Comparison of ENCODE assay signal across 8 mouse cellular contexts in the genomic region with DNA sequence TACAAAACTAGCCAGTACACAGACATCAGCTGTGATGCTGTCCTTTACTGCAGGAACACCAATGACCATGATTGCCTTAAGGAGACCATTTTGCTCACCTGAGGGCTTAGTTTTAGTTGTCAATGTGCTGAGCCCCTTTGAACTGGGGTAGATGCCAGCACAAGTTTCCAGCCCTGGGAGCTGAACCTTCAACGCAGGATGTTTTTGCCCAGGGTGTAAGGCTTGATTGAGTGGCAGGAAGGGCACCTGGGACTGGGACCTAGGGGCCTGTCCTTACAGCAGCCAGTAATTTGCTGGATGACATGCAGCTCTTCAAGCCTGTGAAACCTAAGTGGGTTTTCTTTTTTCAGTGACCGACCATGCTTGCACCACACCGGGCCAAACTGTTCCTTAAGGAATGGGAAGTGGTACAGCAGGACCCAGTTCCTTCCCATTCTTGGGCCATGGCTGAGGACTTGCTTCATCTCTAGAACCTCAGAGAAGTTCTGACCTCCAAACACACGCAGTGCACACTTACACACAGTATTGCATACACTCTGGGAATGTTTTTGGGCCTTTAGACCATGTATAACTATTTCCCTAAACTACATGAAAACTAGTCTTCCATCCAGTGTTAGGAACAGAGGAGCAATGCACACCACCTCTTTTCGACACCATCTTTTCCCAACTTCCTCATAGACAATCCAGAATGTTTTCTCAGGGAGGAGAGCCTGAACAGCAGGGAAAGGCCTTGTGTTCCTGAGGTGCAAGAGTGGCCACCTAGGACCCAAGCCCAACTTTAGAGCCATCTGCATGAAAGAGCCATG. TPM values are rescaled to one million over a fixed set of nuclear protein-coding genes. Genes with fewer than 3 reads are reported as not detected.
DNase-seq lines count a peak whose midpoint lies in the region; ATAC-seq lines count a peak whose summit lies in the region.

No protein-coding gene starts in this region.

- 35% methylated on average over 5 of the region's 5 CpGs for WGBS in heart, embryonic 11.5 days (ENCODE audit: insufficient replicate concordance)
- WGBS in midbrain, embryonic 13.5 days: 43% methylated on average over 5 of the region's 5 CpGs

- intact Hi-C loops in gastrocnemius, postnatal 14 days (cut with DNase I; ENCODE audit: low total_unique reads): no loop called here

- peak overlapping the region; percentile 39; the same call in 1 of the 2 replicates for H3K9ac ChIP-seq in heart, embryonic 11.5 days (ENCODE audit: low read depth, low read length)
- H3K9ac ChIP-seq in midbrain, embryonic 13.5 days (replicated peaks): peak overlapping the region; percentile 67

- DNase-seq in layer of hippocampus, postnatal 10 days (ENCODE audit: low spot score in 2 of 2): peak; percentile 53 to 61
- no peak for DNase-seq in layer of hippocampus, postnatal 36 days
- DNase-seq in cerebellum, postnatal 10 days: peak; percentile 31 to 61
- DNase-seq in kidney, postnatal 14 days: peak; percentile 56
- DNase-seq in urinary bladder, postnatal 10 days (ENCODE audit: low spot score): no peak
- DNase-seq in gastrocnemius, postnatal 14 days: no peak

- peaks cover 23% of the 10 kb centered on the region for H3K4me1 ChIP-seq in heart, embryonic 11.5 days (ENCODE audit: control insufficient read depth, insufficient read depth, low read length)
- peaks cover 40% of the 10 kb centered on the region for H3K4me1 ChIP-seq in midbrain, embryonic 13.5 days (replicated peaks)

- H3K9me3 ChIP-seq in heart, embryonic 11.5 days (replicated peaks; ENCODE audit: control insufficient read depth, low read length): no peaks in the 10 kb centered on the region
- no peaks in the 10 kb centered on the region for H3K9me3 ChIP-seq in midbrain, embryonic 13.5 days

- H3K27ac ChIP-seq in heart, embryonic 11.5 days (ENCODE audit: low read depth, low read length): peak overlapping the region; percentile 66
- H3K27ac ChIP-seq in midbrain, embryonic 13.5 days: peak overlapping the region; percentile 47; the same call in 1 of the 2 replicates

- no peak overlapping the region for H3K4me3 ChIP-seq in heart, embryonic 11.5 days (ENCODE audit: low read depth, low read length)
- peak overlapping the region; percentile 99 for H3K4me3 ChIP-seq in midbrain, embryonic 13.5 days (replicated peaks)

- H3K27me3 ChIP-seq in heart, embryonic 11.5 days (ENCODE audit: control insufficient read depth, insufficient read depth, low read length): no peaks in the 10 kb centered on the region
- no peaks in the 10 kb centered on the region for H3K27me3 ChIP-seq in midbrain, embryonic 13.5 days

- peaks cover 31% of the 10 kb centered on the region for H3K36me3 ChIP-seq in heart, embryonic 11.5 days (ENCODE audit: control insufficient read depth, insufficient read depth, low read length)
- H3K36me3 ChIP-seq in midbrain, embryonic 13.5 days: peaks cover 39% of the 10 kb centered on the region

- H3K4me2 ChIP-seq in heart, embryonic 11.5 days: peak overlapping the region; percentile 14
- H3K4me2 ChIP-seq in midbrain, embryonic 13.5 days (replicated peaks): peak overlapping the region; percentile 97

- ATAC-seq in heart, embryonic 11.5 days (replicated peaks; ENCODE audit: insufficient number of reproducible peaks, low FRiP score, low TSS enrichment): peak; percentile 59
- ATAC-seq in midbrain, embryonic 13.5 days: peak; percentile 19; the same call in 1 of the 2 replicates

RNA-seq across cellular contexts. Expression of a gene that starts 23.8 kb away (rescaled TPM):
- 10 to 100 TPM; 67.3 to 72.8 TPM for total RNA-seq in layer of hippocampus, postnatal 10 days (2021)
- 10 to 100 TPM; 75.6 to 75.9 TPM for total RNA-seq in layer of hippocampus, postnatal 36 days (2021)
- polyA plus RNA-seq in heart, embryonic 11.5 days (2014; fragmentation: Nextera tagmentation; extraction: Ambion mirVana): 54.8 and 59.4 TPM in 2 replicates
- 64.9 and 70.0 TPM in 2 replicates for polyA plus RNA-seq in midbrain, embryonic 13.5 days (2015; fragmentation: Nextera tagmentation; extraction: Ambion mirVana)
- total RNA-seq in gastrocnemius, postnatal 14 days (2021): 10 to 100 TPM; 56.8 to 64.9 TPM

RNA-seq across cellular contexts. Expression of a gene that starts 54.3 kb away (rescaled TPM):
- total RNA-seq in layer of hippocampus, postnatal 10 days (2021): 10 to 100 TPM; 33.4 to 35.4 TPM
- total RNA-seq in layer of hippocampus, postnatal 36 days (2021): 10 to 100 TPM; 24.9 to 28.0 TPM
- 9.3 and 9.8 TPM in 2 replicates for polyA plus RNA-seq in heart, embryonic 11.5 days (2014; fragmentation: Nextera tagmentation; extraction: Ambion mirVana)
- 7.1 and 9.5 TPM in 2 replicates for polyA plus RNA-seq in midbrain, embryonic 13.5 days (2015; fragmentation: Nextera tagmentation; extraction: Ambion mirVana)
- 10 to 100 TPM; 57.0 to 66.4 TPM for total RNA-seq in gastrocnemius, postnatal 14 days (2021)

Comparison
In these comparisons a context has a peak if more than half of its experiments do, and no peak if none do; other contexts are left out.
1. DNase-seq: peak in layer of hippocampus, postnatal 10 days (2 of 2), cerebellum, postnatal 10 days (2 of 2) and kidney, postnatal 14 days (single experiment); none in layer of hippocampus, postnatal 36 days (0 of 2), urinary bladder, postnatal 10 days (single experiment) and gastrocnemius, postnatal 14 days (single experiment).